Mouse (Mus musculus) small intestine, adult 2 months (tissue): Measurements from ENCODE around the gene Ankrd2.

Experiments
- CTCF ChIP-seq: fragments of 200-500 bp; IDR thresholded peaks from 2 replicates; pipeline ENCODE4 v1.5.1; 2012; ENCODE audit warnings: low read depth, mild to moderate bottlenecking, control low read depth, inconsistent platforms, low read length, moderate library complexity, mixed read lengths; ENCODE audit not compliant: insufficient replicate concordance, insufficient read length; ENCODE audit errors: extremely low read depth
- POLR2A ChIP-seq: fragments of 200-500 bp; IDR thresholded peaks from 2 replicates; pipeline ENCODE4 v1.6.1; 2012; ENCODE audit warnings: low read depth, mild to moderate bottlenecking, control low read depth, inconsistent platforms, low read length, moderate library complexity

GRCm38 (mm10) chr19:42034881-42035455 is 832 bp upstream of the Ankrd2 start:
- TF ChIP-seq CTCF: no peak
- no peak for TF ChIP-seq POLR2A
